Mouse (Mus musculus) embryonic facial prominence, embryonic 10.5 days (tissue): ENCODE measurements at regions not wholly inside any gene's neighbourhood (a gene's known extent, or its start where the extent isn't known, plus 50 kb on each side); places are given as distances from the start of the nearest gene placed in this dataset.

ENCODE experiments used
- DNase-seq: peaks from one replicate; pipeline ENCODE4 v3.0.0-alpha.2; 2017; ENCODE audit warnings: low spot score
- H3K27ac ChIP-seq: fragments of 300-500 bp; sonication (generic); replicated peaks from 2 replicates; pipeline ENCODE4 v1.5.1; 2016; ENCODE audit warnings: mild to moderate bottlenecking
- H3K27me3 ChIP-seq: fragments of 300-500 bp; sonication (generic); replicated peaks from 2 replicates; pipeline ENCODE4 v1.6.1; 2016; ENCODE audit warnings: low read depth, mild to moderate bottlenecking; ENCODE audit not compliant: poor library complexity, severe bottlenecking
- H3K36me3 ChIP-seq: fragments of 300-500 bp; sonication (generic); replicated peaks from 2 replicates; pipeline ENCODE4 v1.6.1; 2016; ENCODE audit warnings: mild to moderate bottlenecking, moderate library complexity
- H3K4me1 ChIP-seq: fragments of 300-500 bp; sonication (generic); 2 replicates; pipeline ENCODE4 v1.6.1; 2016
- H3K4me3 ChIP-seq: fragments of 300-500 bp; sonication (generic); 2 replicates; pipeline ENCODE4 v1.5.1; 2016; ENCODE audit warnings: mild to moderate bottlenecking, moderate library complexity
- H3K9me3 ChIP-seq: fragments of 300-500 bp; sonication (generic); 2 replicates; pipeline ENCODE4 v1.6.1; 2016; ENCODE audit warnings: mild to moderate bottlenecking
- WGBS: fragments of 180-500 bp; shearing (Covaris S2); methylation state at CpG from one replicate; pipeline ENCODE4 v1.1.7; 2016; 5-methylcytosine and 5-hydroxymethylcytosine counted together

DNA sequence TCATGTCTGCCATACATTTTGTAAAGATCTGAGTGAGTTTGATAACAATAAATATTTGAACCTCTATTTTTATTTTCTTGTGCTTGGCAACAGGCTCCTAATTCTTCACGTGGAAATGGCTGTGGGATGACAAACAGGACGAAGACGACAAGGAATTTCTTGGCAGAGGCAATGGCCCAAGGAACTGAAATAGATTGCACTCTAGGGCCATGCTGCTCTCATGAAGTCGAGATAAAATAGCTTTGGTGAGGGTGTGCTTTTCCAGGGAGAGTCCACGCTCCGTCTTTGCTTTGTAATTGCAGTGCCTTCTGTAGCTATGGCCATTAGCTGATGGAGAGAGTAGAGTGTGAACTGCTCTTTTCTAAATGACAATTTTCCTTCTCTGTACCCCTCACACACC lies 50.9 kb upstream of the 1810046K07Rik start:
- DNase-seq, result no peak
- H3K36me3 ChIP-seq, result no peaks in the 10 kb centered on the region
- no peak overlapping the region for H3K4me3 ChIP-seq
- no peak overlapping the region for H3K27ac ChIP-seq
- no peaks in the 10 kb centered on the region for H3K9me3 ChIP-seq
- no peaks in the 10 kb centered on the region for H3K4me1 ChIP-seq
- no peaks in the 10 kb centered on the region for H3K27me3 ChIP-seq
- WGBS, result 87% methylated on average over 6 of the region's 6 CpGs

DNA sequence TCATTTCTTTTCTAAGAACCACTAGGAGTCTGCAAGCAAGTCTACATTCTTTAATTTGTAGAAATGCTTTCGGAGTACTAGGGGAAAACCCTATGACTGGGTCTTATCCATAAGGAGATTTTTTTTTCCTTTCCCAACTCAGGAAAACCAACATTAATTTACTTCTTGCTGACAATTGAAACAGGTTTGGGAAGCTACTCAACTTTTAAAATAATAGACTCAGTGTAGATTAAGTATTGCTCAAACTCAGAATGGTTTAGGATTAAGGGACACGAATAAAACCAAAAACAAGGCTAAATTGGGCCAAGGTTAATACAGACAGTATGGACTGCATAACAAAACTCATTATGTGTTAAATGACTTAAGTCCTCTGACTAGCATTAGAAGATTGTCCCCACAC lies 65.2 kb upstream of the 1810046K07Rik start:
- Histone ChIP-seq H3K27me3 (no peaks in the 10 kb centered on the region), H3K4me3 (no peak overlapping the region), H3K4me1 (peaks cover 4% of the 10 kb centered on the region; the same call in 1 of the 2 replicates), H3K9me3 (no peaks in the 10 kb centered on the region), H3K27ac (no peak overlapping the region), H3K36me3 (no peaks in the 10 kb centered on the region)
- DNase-seq, result no peak
- WGBS, result 93% methylated on average over 2 of the region's 2 CpGs

DNA sequence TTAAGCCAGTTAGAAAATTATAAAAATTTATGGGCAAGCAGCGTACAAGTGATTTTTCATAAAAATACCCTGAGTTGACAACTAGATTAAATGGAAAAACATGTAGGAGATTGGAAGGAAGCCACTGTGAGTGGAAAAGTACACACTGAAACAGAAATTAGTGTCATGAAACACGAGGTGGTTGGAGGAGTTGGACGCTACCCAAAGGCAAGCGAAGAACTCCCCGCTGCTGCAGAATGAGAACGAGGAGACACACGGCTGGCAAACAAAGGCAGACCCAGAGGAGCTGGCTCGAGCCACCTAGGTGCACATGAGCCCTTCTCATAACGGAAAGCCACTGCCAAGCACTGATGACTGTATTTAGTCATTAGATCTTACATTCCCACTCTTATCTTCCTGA lies 65.7 kb upstream of the 1810046K07Rik start:
- Histone ChIP-seq H3K4me3 (no peak overlapping the region), H3K27me3 (no peaks in the 10 kb centered on the region), H3K4me1 (peaks cover 5% of the 10 kb centered on the region; the same call in 1 of the 2 replicates), H3K9me3 (no peaks in the 10 kb centered on the region), H3K27ac (no peak overlapping the region), H3K36me3 (no peaks in the 10 kb centered on the region)
- WGBS, result 81% methylated on average over 9 of the region's 9 CpGs
- DNase-seq, result no peak

DNA sequence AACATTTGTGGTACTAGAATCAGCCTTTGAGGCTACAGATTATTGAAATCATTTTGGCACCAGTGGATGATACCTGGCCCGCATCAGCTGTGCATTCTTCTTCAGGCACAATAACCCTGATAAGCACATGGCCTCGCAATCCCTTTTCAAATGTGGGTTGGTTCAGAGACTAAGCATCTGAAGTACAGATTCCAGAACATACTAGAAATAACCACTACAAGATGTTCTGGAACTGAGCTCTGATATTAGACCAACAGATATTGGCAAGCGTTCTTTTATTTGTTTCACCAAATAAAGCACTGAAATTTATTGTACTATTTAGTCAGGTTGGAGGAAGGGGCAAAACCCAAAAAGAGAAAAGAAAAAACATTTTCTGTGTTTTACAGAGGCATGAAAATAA lies 68.1 kb upstream of the 1810046K07Rik start:
- H3K9me3 ChIP-seq, result no peaks in the 10 kb centered on the region
- no peak overlapping the region for H3K4me3 ChIP-seq
- no peaks in the 10 kb centered on the region for H3K36me3 ChIP-seq
- DNase-seq, result no peak
- H3K4me1 ChIP-seq, result peaks cover 9% of the 10 kb centered on the region; the same call in 1 of the 2 replicates
- no peaks in the 10 kb centered on the region for H3K27me3 ChIP-seq
- no peak overlapping the region for H3K27ac ChIP-seq
- 94% methylated on average over 3 of the region's 3 CpGs for WGBS

DNA sequence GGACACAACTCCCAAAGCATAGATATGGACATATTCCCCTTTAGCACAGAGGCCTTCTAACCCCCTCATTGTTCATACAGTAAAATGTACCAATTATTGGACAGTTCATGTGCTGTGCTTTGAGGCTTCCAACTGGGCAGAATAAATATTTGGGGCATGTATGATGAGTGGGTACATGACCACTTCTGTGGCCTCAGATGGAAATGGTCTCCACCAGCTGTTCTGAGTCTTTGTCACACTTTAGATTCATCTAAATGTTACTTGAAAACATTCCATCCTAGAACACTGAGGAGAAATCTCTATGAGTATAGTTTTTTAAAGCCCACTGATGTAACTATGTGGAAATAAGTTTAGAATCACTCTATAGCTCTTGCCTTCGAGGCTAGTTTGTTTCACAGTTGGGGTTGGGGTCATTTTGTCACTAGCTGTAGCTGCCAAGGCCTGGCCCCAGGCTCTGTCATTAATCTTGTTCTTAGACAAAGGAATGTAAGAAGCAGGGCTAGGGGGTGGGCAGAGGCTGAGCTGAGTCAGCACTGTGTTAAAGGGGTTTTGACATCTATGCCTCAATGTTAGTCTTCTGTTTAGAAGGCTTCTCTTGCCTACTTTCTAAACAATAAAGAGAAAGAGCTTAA lies 69.0 kb upstream of the 1810046K07Rik start:
- H3K4me3 ChIP-seq, result no peak overlapping the region
- 19% methylated on average over 1 of the region's 1 CpGs for WGBS
- DNase-seq, result no peak
- peaks cover 9% of the 10 kb centered on the region; the same call in 1 of the 2 replicates for H3K4me1 ChIP-seq
- no peaks in the 10 kb centered on the region for H3K36me3 ChIP-seq
- H3K9me3 ChIP-seq, result no peaks in the 10 kb centered on the region
- no peak overlapping the region for H3K27ac ChIP-seq
- H3K27me3 ChIP-seq, result no peaks in the 10 kb centered on the region

DNA sequence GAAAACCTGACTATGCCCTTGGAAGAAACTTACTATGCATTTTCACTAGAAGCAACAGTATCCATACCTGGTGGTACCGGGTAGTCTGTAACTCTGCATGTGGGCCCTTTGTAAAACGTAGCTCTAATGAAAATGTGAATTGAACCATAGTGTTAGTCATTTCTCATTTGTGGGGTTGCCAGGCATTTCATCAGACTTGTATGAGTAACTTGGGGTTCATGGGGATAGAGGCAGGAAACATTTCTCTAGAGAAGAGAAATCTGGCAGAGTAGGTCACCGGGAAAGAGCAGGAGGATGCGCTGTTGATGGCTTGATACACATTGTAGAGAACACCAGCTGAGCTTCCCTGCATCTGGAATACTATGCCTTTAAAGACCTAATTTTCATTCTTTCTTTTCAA lies 70.2 kb upstream of the 1810046K07Rik start:
- Histone ChIP-seq H3K27me3 (no peaks in the 10 kb centered on the region), H3K9me3 (no peaks in the 10 kb centered on the region), H3K36me3 (no peaks in the 10 kb centered on the region), H3K27ac (no peak overlapping the region), H3K4me3 (no peak overlapping the region), H3K4me1 (peaks cover 9% of the 10 kb centered on the region; the same call in 1 of the 2 replicates)
- no peak for DNase-seq
- 90% methylated on average over 4 of the region's 4 CpGs for whole genome bisulfite sequencing

DNA sequence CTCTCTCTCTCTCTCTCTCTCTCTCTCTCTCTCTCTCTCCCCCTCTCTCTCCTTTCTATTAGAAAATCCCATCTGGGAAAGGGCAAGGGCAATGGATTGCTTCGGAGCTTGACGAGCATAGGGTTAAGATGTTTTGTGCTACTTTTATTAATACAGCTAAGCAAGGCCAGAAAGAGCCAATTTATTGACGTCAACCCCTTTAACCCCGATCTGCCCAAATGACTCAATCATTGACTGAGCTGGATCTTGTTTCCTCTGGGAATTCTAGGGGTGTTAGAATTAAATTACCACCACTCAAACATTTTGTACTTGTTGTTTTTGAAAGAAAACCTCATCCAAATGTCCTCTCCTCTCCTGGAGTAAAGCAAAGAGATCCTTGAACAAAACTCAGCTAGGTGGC lies 70.6 kb upstream of the 1810046K07Rik start:
- Histone ChIP-seq H3K27me3 (no peaks in the 10 kb centered on the region), H3K4me3 (no peak overlapping the region), H3K9me3 (no peaks in the 10 kb centered on the region), H3K27ac (no peak overlapping the region), H3K4me1 (peaks cover 9% of the 10 kb centered on the region; the same call in 1 of the 2 replicates), H3K36me3 (no peaks in the 10 kb centered on the region)
- DNase-seq, result no peak
- 39% methylated on average over 4 of the region's 4 CpGs for WGBS

DNA sequence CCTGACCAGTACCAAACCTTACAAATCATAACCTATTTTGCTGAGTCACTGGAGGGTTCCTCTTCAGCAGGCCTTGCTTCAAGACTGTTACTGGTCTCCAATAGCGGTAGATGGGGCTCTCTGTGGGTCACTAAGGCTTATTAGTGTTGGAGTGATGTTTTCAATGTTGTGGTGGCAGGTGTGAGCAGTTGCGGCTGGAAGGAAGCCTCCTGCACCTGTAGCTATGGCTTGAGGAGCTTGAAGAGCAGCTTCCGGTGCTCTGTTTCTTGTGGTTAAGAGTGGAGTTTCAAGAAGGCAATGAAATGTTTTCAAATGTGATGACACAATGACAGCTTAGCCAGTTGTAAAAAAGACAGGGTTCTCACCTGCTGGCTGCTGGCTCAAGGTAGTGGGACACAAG lies 73.1 kb upstream of the 1810046K07Rik start:
- Histone ChIP-seq H3K27ac (no peak overlapping the region), H3K36me3 (no peaks in the 10 kb centered on the region), H3K27me3 (no peaks in the 10 kb centered on the region), H3K4me1 (peaks cover 9% of the 10 kb centered on the region; the same call in 1 of the 2 replicates), H3K9me3 (no peaks in the 10 kb centered on the region), H3K4me3 (no peak overlapping the region)
- 91% methylated on average over 3 of the region's 3 CpGs for WGBS
- no peak for DNase-seq

DNA sequence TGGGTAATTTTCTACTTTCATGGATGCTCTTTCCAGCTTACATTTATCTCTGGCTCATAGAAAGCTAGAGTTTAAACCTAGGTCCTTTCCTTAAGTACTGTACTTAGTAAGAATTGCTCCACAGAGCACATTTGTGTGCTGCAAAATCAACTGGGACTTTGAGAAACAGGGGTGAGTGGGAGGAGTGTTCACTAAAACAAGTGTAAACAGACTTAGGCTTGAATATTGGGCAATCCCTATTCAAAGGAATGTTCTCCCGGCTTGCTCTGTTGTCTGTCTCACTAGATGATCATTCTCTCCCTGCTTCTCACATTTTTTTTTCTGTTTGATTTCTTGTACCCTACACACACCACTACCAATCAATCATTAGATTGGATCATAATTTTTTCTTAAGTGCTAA lies 79.3 kb upstream of the 1810046K07Rik start:
- 67% methylated on average over 1 of the region's 1 CpGs for WGBS
- Histone ChIP-seq H3K9me3 (no peaks in the 10 kb centered on the region), H3K36me3 (no peaks in the 10 kb centered on the region), H3K4me1 (no peaks in the 10 kb centered on the region), H3K27me3 (no peaks in the 10 kb centered on the region), H3K27ac (no peak overlapping the region), H3K4me3 (no peak overlapping the region)
- no peak for DNase-seq

DNA sequence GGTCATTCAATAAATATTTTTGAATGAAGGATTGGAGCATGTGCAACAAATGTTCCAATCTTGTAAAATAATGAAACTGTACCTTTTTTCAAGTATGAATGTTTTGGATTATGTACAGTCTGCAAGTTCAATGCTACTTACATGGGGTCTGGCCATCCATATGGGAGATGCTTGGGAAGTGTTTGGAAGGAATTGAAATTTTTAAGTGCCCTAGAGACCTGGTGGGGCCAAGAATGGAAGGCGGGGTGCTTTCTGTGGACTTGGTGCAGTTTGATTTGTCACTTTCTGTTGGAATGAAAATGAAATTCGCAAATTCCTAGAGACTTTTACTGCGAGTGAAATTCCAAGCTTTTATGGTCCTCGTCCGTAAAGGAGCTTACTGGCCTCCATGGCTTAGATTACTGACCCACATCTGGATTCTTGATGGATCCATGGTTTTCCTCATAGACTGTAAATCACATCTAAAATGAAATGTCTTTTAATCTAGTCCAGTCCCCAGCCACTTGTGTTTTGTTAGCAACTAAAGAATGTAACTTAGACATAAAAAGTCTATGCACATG lies 90.3 kb upstream of the 1810046K07Rik start:
- H3K4me3 ChIP-seq, result no peak overlapping the region
- WGBS, result 92% methylated on average over 5 of the region's 5 CpGs
- H3K36me3 ChIP-seq, result no peaks in the 10 kb centered on the region
- H3K4me1 ChIP-seq, result no peaks in the 10 kb centered on the region
- no peak for DNase-seq
- no peak overlapping the region for H3K27ac ChIP-seq
- H3K9me3 ChIP-seq, result no peaks in the 10 kb centered on the region
- H3K27me3 ChIP-seq, result no peaks in the 10 kb centered on the region

DNA sequence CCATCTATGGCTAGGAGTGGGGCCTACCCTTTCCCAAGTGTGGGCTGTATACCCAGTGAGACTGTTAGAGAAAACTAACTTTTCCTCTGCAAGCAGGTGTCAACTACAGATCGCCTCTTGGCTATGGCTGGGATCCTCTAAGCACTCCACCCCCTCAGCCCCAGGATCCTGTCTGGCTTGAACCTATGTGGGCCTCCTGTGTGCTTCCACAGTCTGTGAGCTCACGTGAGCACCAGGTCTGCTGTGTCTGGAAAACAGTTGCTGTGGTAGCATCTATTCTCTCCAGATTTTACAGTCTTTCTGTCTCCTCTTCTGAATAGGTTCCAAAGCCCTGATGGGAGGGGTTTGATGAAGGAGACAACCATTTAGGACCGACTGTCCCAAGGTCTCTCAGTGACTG lies 93.8 kb upstream of the 1810046K07Rik start:
- 73% methylated on average over 3 of the region's 3 CpGs for WGBS
- Histone ChIP-seq H3K36me3 (no peaks in the 10 kb centered on the region), H3K4me1 (no peaks in the 10 kb centered on the region), H3K9me3 (no peaks in the 10 kb centered on the region), H3K4me3 (no peak overlapping the region), H3K27ac (no peak overlapping the region), H3K27me3 (no peaks in the 10 kb centered on the region)
- no peak for DNase-seq

DNA sequence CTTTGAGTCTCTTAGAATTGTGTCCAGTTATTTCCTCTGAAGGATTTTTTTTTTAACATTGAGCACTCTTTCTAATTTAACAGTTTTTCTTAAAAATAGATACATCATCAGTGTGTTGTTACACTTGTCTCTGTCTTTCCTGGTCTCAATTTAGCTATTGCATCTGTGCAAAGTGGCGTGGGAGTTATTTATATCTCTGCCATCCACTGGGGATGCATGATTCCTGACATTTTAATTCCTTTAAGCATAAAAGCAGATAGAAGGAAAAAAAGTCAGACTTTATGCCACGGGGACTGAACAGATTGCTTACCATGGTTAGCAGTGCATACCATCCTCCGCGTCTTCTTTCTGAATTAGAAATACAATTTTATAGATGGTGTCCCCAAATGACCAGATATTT lies 94.6 kb upstream of the 1810046K07Rik start:
- Histone ChIP-seq H3K36me3 (no peaks in the 10 kb centered on the region), H3K27me3 (no peaks in the 10 kb centered on the region), H3K4me3 (no peak overlapping the region), H3K4me1 (no peaks in the 10 kb centered on the region), H3K27ac (no peak overlapping the region), H3K9me3 (no peaks in the 10 kb centered on the region)
- no peak for DNase-seq
- WGBS, result 85% methylated on average over 4 of the region's 4 CpGs

DNA sequence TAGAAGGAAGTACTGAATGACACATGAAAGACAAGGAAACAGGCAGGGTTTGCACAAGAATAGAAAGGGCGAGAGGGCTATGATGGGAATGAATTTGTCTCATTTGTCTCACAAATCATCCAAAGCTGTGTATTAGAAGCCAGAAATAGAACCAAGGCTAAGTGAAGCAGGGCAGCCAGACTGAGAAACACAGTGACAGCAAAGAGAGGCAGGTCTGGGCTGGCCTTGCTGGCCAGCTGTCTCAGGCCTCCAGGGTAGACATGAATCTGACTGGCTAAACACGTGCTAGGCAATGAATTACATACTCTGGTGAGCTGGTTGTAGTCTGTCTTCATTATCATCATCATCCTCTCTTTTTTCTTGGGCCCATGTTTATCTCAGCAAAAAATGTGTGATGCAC lies 101.7 kb upstream of the 1810046K07Rik start:
- Histone ChIP-seq H3K4me3 (no peak overlapping the region), H3K27me3 (no peaks in the 10 kb centered on the region), H3K36me3 (no peaks in the 10 kb centered on the region), H3K27ac (no peak overlapping the region), H3K9me3 (no peaks in the 10 kb centered on the region), H3K4me1 (no peaks in the 10 kb centered on the region)
- DNase-seq, result no peak
- 61% methylated on average over 2 of the region's 2 CpGs for WGBS
